Mouse (Mus musculus) liver, postnatal 0 days (tissue): Measurements from ENCODE around the gene Ptcd2.

Experiments
- CTCF ChIP-seq: sonication (generic); IDR thresholded peaks from 2 replicates; pipeline ENCODE4 v1.5.1; 2016; ENCODE audit warnings: antibody characterized with exemption, low read depth
- EP300 ChIP-seq: IDR thresholded peaks from 2 replicates; pipeline ENCODE4 v1.6.1; 2016; ENCODE audit warnings: antibody characterized with exemption, low read depth, mild to moderate bottlenecking

DNA sequence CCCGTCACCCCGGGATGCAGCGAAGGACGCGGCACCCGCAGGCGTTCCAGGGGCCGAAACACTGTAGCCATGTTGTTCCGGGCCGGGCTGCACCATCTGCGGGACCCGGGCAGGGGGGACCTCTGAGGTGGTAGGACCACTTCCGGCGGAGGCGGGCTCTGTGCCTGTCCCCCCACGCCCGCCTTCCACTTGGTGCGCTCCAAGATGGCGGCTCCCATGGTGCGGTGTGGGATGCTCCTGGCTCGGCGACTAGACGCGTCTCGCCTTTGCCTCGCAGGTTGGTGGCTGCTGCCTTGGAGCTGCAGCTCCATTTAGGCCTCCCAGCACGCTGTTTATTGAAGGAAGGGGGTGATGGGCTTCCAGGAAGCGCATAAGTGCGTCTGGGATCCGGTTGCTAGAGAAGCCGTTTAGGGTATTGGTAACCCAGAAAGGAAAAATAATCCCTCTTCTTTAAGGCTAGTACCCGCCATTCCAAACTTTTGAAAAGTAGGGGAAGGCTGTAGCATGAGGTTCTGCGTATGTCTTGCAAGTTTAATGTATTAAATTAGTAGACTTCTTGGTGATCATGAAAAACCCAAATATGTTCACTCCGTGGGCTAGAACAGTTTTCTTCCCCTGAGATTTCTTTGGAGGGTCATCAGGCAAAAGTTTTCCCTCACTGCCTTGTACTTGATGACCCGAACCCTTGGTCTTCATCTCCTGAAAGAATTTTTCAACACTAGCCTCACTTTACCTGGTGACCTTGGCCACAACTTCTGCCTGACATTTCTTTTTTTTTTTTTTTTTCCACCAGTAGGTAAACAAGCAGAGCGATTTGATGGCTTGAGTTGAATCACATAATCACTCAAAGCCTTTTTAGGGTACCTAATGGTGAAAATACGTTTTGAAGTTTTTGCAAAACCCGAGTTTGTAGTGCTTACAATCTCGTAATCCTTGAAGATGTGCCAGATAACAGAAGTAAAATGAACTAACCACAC lies at the start of gene Ptcd2, which contains the start of gene Mrps27:
- no peak for TF ChIP-seq CTCF
- TF ChIP-seq EP300, result peak; percentile 41; the same call in 1 of the 2 replicates
